Mouse (Mus musculus) kidney, embryonic 14.5 days (tissue): ENCODE measurements at regions not wholly inside any gene's neighbourhood (a gene's known extent, or its start where the extent isn't known, plus 50 kb on each side); places are given as distances from the start of the nearest gene placed in this dataset.

ENCODE experiments used
- ATAC-seq: fragments of 200-750 bp; cut with Nextera tagmentation; 2 replicates; pipeline ENCODE4 v1.8.0; 2017; ENCODE audit warnings: moderate number of reproducible peaks, mild to moderate bottlenecking, moderate TSS enrichment, moderate library complexity; ENCODE audit not compliant: low FRiP score, low TSS enrichment
- H3K27ac ChIP-seq: fragments of 300-500 bp; sonication (generic); 2 replicates; pipeline ENCODE4 v1.5.1; 2014; ENCODE audit warnings: low read depth, mild to moderate bottlenecking, low read length, moderate library complexity, mixed read lengths
- H3K27me3 ChIP-seq: fragments of 300-500 bp; sonication (generic); 2 replicates; pipeline ENCODE4 v1.6.1; 2014; ENCODE audit warnings: mild to moderate bottlenecking, low read length; ENCODE audit not compliant: control insufficient read depth, insufficient read depth
- H3K36me3 ChIP-seq: fragments of 300-500 bp; sonication (generic); 2 replicates; pipeline ENCODE4 v1.6.1; 2014; ENCODE audit warnings: low read length, mixed read lengths; ENCODE audit not compliant: control insufficient read depth, insufficient read depth
- H3K4me1 ChIP-seq: fragments of 300-500 bp; sonication (generic); 2 replicates; pipeline ENCODE4 v1.6.1; 2014; ENCODE audit warnings: low read length, mixed read lengths; ENCODE audit not compliant: control insufficient read depth, insufficient read depth
- H3K4me2 ChIP-seq: fragments of 300-500 bp; sonication (generic); replicated peaks from 2 replicates; pipeline ENCODE4 v1.6.1; 2014; ENCODE audit warnings: low read depth, mild to moderate bottlenecking, low read length
- H3K4me3 ChIP-seq: fragments of 300-500 bp; sonication (generic); 2 replicates; pipeline ENCODE4 v1.5.1; 2014; ENCODE audit warnings: mild to moderate bottlenecking, low read length
- H3K9ac ChIP-seq: fragments of 300-500 bp; sonication (generic); 2 replicates; pipeline ENCODE4 v1.6.1; 2014; ENCODE audit warnings: low read depth, mild to moderate bottlenecking, low read length, moderate library complexity
- H3K9me3 ChIP-seq: fragments of 300-500 bp; sonication (generic); 2 replicates; pipeline ENCODE4 v1.6.1; 2016; ENCODE audit warnings: low read length; ENCODE audit not compliant: control insufficient read depth
- WGBS: fragments of 180-500 bp; shearing (Covaris S2); extraction: QIAGEN DNeasy Blood & Tissue Kit; methylation state at CpG from one replicate; pipeline ENCODE4 v1.1.7; 2014; 5-methylcytosine and 5-hydroxymethylcytosine counted together

GRCm38 (mm10) chr10:25039926-25040325, 112.6 kb upstream of the Arg1 start:
- no peak overlapping the region for H3K4me3 ChIP-seq
- H3K9me3 ChIP-seq: no peaks in the 10 kb centered on the region
- H3K27ac ChIP-seq: no peak overlapping the region
- no peak overlapping the region for H3K4me2 ChIP-seq
- no peak for ATAC-seq
- WGBS: 89% methylated on average over 3 of the region's 3 CpGs
- H3K27me3 ChIP-seq: no peaks in the 10 kb centered on the region
- H3K9ac ChIP-seq: no peak overlapping the region
- H3K36me3 ChIP-seq: no peaks in the 10 kb centered on the region
- no peaks in the 10 kb centered on the region for H3K4me1 ChIP-seq

- Histone ChIP-seq H3K4me3 (no peak overlapping the region), H3K36me3 (no peaks in the 10 kb centered on the region), H3K27me3 (no peaks in the 10 kb centered on the region), H3K4me2 (no peak overlapping the region), H3K9me3 (no peaks in the 10 kb centered on the region), H3K9ac (no peak overlapping the region), H3K27ac (no peak overlapping the region), H3K4me1 (no peaks in the 10 kb centered on the region)
- ATAC-seq: no peak
- 84% methylated on average over 3 of the region's 3 CpGs for WGBS
Observed at GRCm38 (mm10) chr10:25036928-25037327, 109.6 kb upstream of the Arg1 start.

- Histone ChIP-seq H3K4me1 (no peaks in the 10 kb centered on the region), H3K27me3 (no peaks in the 10 kb centered on the region), H3K36me3 (no peaks in the 10 kb centered on the region), H3K4me2 (no peak overlapping the region), H3K27ac (no peak overlapping the region), H3K9ac (no peak overlapping the region), H3K4me3 (no peak overlapping the region), H3K9me3 (no peaks in the 10 kb centered on the region)
- WGBS: 83% methylated on average over 6 of the region's 6 CpGs
- ATAC-seq: no peak
Observed at GRCm38 (mm10) chr10:25035363-25035762, 108.1 kb upstream of the Arg1 start.

GRCm38 (mm10) chr10:25032625-25033024, 105.3 kb upstream of the Arg1 start:
- ATAC-seq: no peak
- no peak overlapping the region for H3K4me2 ChIP-seq
- no peak overlapping the region for H3K9ac ChIP-seq
- no peak overlapping the region for H3K27ac ChIP-seq
- 58% methylated on average over 1 of the region's 1 CpGs for WGBS
- H3K4me3 ChIP-seq: no peak overlapping the region
- no peaks in the 10 kb centered on the region for H3K27me3 ChIP-seq
- no peaks in the 10 kb centered on the region for H3K9me3 ChIP-seq
- H3K4me1 ChIP-seq: no peaks in the 10 kb centered on the region
- no peaks in the 10 kb centered on the region for H3K36me3 ChIP-seq

- Histone ChIP-seq H3K27ac (no peak overlapping the region), H3K27me3 (no peaks in the 10 kb centered on the region), H3K4me2 (no peak overlapping the region), H3K9me3 (0 out of 2 replicates have a peak, but pooled peaks cover 2% of the 10 kb centered on the region), H3K36me3 (no peaks in the 10 kb centered on the region), H3K4me1 (no peaks in the 10 kb centered on the region), H3K4me3 (no peak overlapping the region), H3K9ac (no peak overlapping the region)
- WGBS: 59% methylated on average over 6 of the region's 6 CpGs
- ATAC-seq: no peak
Observed at GRCm38 (mm10) chr10:25029387-25029915, 102.2 kb upstream of the Arg1 start.

GRCm38 (mm10) chr10:25023601-25024157, 96.4 kb upstream of the Arg1 start:
- no peak overlapping the region for H3K27ac ChIP-seq
- 74% methylated on average over 7 of the region's 7 CpGs for WGBS
- H3K36me3 ChIP-seq: no peaks in the 10 kb centered on the region
- no peaks in the 10 kb centered on the region for H3K27me3 ChIP-seq
- H3K4me2 ChIP-seq: no peak overlapping the region
- H3K9me3 ChIP-seq: 0 out of 2 replicates have a peak, but pooled peaks cover 2% of the 10 kb centered on the region
- no peak for ATAC-seq
- H3K9ac ChIP-seq: no peak overlapping the region
- H3K4me3 ChIP-seq: no peak overlapping the region
- H3K4me1 ChIP-seq: no peaks in the 10 kb centered on the region

- H3K9me3 ChIP-seq: 0 out of 2 replicates have a peak, but pooled peaks cover 2% of the 10 kb centered on the region
- H3K4me3 ChIP-seq: no peak overlapping the region
- 86% methylated on average over 4 of the region's 4 CpGs for WGBS
- no peak overlapping the region for H3K9ac ChIP-seq
- no peak for ATAC-seq
- H3K27ac ChIP-seq: no peak overlapping the region
- no peaks in the 10 kb centered on the region for H3K27me3 ChIP-seq
- H3K4me2 ChIP-seq: no peak overlapping the region
- no peaks in the 10 kb centered on the region for H3K4me1 ChIP-seq
- no peaks in the 10 kb centered on the region for H3K36me3 ChIP-seq
Observed at GRCm38 (mm10) chr10:25023044-25023540, 95.8 kb upstream of the Arg1 start.

GRCm38 (mm10) chr10:25018946-25019345, 91.7 kb upstream of the Arg1 start:
- no peak overlapping the region for H3K4me3 ChIP-seq
- no peaks in the 10 kb centered on the region for H3K27me3 ChIP-seq
- H3K27ac ChIP-seq: no peak overlapping the region
- no peak for ATAC-seq
- H3K9ac ChIP-seq: no peak overlapping the region
- no peaks in the 10 kb centered on the region for H3K9me3 ChIP-seq
- H3K36me3 ChIP-seq: no peaks in the 10 kb centered on the region
- 47% methylated on average over 2 of the region's 2 CpGs for WGBS
- no peak overlapping the region for H3K4me2 ChIP-seq
- H3K4me1 ChIP-seq: no peaks in the 10 kb centered on the region

- no peaks in the 10 kb centered on the region for H3K36me3 ChIP-seq
- H3K9ac ChIP-seq: no peak overlapping the region
- H3K4me2 ChIP-seq: no peak overlapping the region
- 89% methylated on average over 1 of the region's 1 CpGs for WGBS
- no peak overlapping the region for H3K27ac ChIP-seq
- no peak for ATAC-seq
- H3K4me3 ChIP-seq: no peak overlapping the region
- H3K27me3 ChIP-seq: no peaks in the 10 kb centered on the region
- no peaks in the 10 kb centered on the region for H3K4me1 ChIP-seq
- no peaks in the 10 kb centered on the region for H3K9me3 ChIP-seq
Observed at GRCm38 (mm10) chr10:25017843-25018242, 90.6 kb upstream of the Arg1 start.
